Mouse (Mus musculus) lung, postnatal 36 days (tissue): Measurements from ENCODE around the gene Actl11.
A peak's percentile ranks its signal among the peaks of the same experiment; 100 is the strongest.

Source experiments
- DNase-seq: peaks from one replicate; pipeline ENCODE4 v3.0.0; 2022; ENCODE audit warnings: mixed read lengths

Actl11 gene

GRCm38 (mm10) chr9:107963700-107964099, 35.4 kb downstream of the Actl11 start:
- DNase-seq = peak; percentile 88

GRCm38 (mm10) chr9:107964681-107965080, 36.4 kb downstream of the Actl11 start:
- no peak for DNase-seq

- DNase-seq = no peak
Observed at GRCm38 (mm10) chr9:107966676-107967075, 38.4 kb downstream of the Actl11 start.

GRCm38 (mm10) chr9:107967437-107967836, 39.2 kb downstream of the Actl11 start:
- DNase-seq = peak; percentile 44

- no peak for DNase-seq
Observed at GRCm38 (mm10) chr9:107968531-107968930, 40.3 kb downstream of the Actl11 start.

GRCm38 (mm10) chr9:107970311-107970710, 42.0 kb downstream of the Actl11 start:
- DNase-seq = no peak

GRCm38 (mm10) chr9:107971690-107972541, 43.6 kb downstream of the Actl11 start:
- DNase-seq = peak; percentile 54

- no peak for DNase-seq
Observed at GRCm38 (mm10) chr9:107974491-107975171, 46.4 kb downstream of the Actl11 start.

- DNase-seq = peak; percentile 71
Observed at GRCm38 (mm10) chr9:107975399-107976386, 47.4 kb downstream of the Actl11 start, which contains the start of gene Uba7. TSS of gene Uba7 (plus strand) at chr9:107975505.

- DNase-seq = no peak
Observed at GRCm38 (mm10) chr9:107978815-107979214, 50.5 kb downstream of the Actl11 start.
